Mouse (Mus musculus) thymus, adult 2 months (tissue): Measurements from ENCODE around the gene Cpox.

ENCODE experiments used
- CTCF ChIP-seq: fragments of 200-500 bp; IDR thresholded peaks from 2 replicates; pipeline ENCODE4 v1.5.1; 2012; ENCODE audit warnings: mild to moderate bottlenecking, control low read depth, low read length, moderate library complexity, borderline replicate concordance; ENCODE audit not compliant: control insufficient read depth, poor library complexity, insufficient read depth; ENCODE audit errors: extremely low read depth
- POLR2A ChIP-seq: fragments of 200-500 bp; IDR thresholded peaks from 2 replicates; pipeline ENCODE4 v1.6.1; 2012; ENCODE audit warnings: mild to moderate bottlenecking, low read length, control low read depth, moderate library complexity; ENCODE audit not compliant: control insufficient read depth, poor library complexity, insufficient read depth; ENCODE audit errors: extremely low read depth

DNA sequence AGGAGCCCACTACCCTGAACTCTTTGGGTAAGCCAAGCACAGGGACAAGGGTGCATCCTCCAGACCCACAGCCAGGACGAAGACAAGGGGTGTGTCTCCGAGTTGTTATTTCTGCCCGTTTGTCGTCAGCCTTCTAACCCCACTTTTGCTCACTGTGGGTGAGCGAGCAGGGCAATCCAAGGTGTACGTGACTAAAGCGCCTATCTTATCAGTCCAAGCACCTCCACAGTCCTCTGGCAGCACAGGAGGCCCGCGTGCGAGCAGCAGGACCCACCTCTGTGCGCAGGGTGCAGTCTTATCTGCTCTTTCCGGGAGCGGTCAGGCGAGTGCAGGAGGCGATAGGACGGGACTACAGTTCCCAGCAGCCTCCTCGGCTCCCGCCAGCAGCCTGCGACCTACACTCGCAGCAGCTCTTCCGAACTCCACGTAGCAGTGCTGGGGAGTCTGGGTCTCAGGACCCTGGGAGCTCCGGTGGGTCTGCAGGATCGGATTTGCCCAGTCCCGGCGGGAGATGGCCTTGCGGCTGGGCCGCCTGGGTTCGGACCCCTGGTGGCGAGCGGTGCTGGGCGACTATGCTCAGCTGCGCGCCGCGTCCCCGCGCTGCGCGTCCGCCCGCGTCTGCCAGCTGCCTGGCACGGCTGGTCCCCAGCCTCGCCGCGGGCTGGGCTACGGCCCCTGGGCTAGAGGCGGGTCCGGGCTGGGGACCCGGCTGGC, at the start of gene Cpox:
- peak; percentile 58; the same call in 1 of the 2 replicates for TF ChIP-seq POLR2A
- peak; percentile 86 for TF ChIP-seq CTCF
